Mouse (Mus musculus) heart, postnatal 0 days (tissue): Measurements from ENCODE around the gene Serpina1d. TPM values are rescaled to one million over a fixed set of nuclear protein-coding genes. Genes with fewer than 3 reads are reported as not detected.
"Not testable (repeated sequence)": the region's sequence is repeated elsewhere in the genome, so short reads cannot be mapped to it uniquely, and the experiment has no call there.

Source experiments
- ATAC-seq: fragments of 200-750 bp; cut with Nextera tagmentation; 2 replicates; pipeline ENCODE4 v1.8.0; 2017; ENCODE audit warnings: low read depth, moderate number of reproducible peaks, moderate library complexity; ENCODE audit not compliant: insufficient read depth
- DNase-seq: peaks from one replicate; pipeline ENCODE4 v3.0.0-alpha.2; 2016; ENCODE audit warnings: low spot score
- H3K27ac ChIP-seq: fragments of 300-500 bp; sonication (generic); 2 replicates; pipeline ENCODE4 v1.5.1; 2014; ENCODE audit warnings: low read depth, mild to moderate bottlenecking
- H3K27me3 ChIP-seq: fragments of 300-500 bp; sonication (generic); 2 replicates; pipeline ENCODE4 v1.6.1; 2014; ENCODE audit warnings: low read length, mixed read lengths; ENCODE audit not compliant: control insufficient read depth, insufficient read depth
- H3K36me3 ChIP-seq: fragments of 300-500 bp; sonication (generic); replicated peaks from 2 replicates; pipeline ENCODE4 v1.6.1; 2014; ENCODE audit warnings: low read length, mixed read lengths; ENCODE audit not compliant: control insufficient read depth, insufficient read depth
- H3K4me1 ChIP-seq: fragments of 300-500 bp; sonication (generic); 2 replicates; pipeline ENCODE4 v1.6.1; 2014; ENCODE audit warnings: antibody characterized with exemption; ENCODE audit not compliant: control insufficient read depth, insufficient read depth
- H3K4me2 ChIP-seq: fragments of 300-500 bp; sonication (generic); 2 replicates; pipeline ENCODE4 v1.6.1; 2014; ENCODE audit warnings: low read depth, mild to moderate bottlenecking, low read length, moderate library complexity
- H3K4me3 ChIP-seq: fragments of 300-500 bp; sonication (generic); 2 replicates; pipeline ENCODE4 v1.5.1; 2014; ENCODE audit warnings: low read depth, low read length
- H3K9ac ChIP-seq: fragments of 300-500 bp; sonication (generic); replicated peaks from 2 replicates; pipeline ENCODE4 v1.6.1; 2014; ENCODE audit warnings: low read depth, low read length, mixed read lengths
- H3K9me3 ChIP-seq: fragments of 300-500 bp; sonication (generic); replicated peaks from 2 replicates; pipeline ENCODE4 v1.6.1; 2016; ENCODE audit warnings: low read length; ENCODE audit not compliant: control insufficient read depth
- WGBS: fragments of 180-500 bp; shearing (Covaris S2); extraction: QIAGEN DNeasy Blood & Tissue Kit; methylation state at CpG from one replicate; pipeline ENCODE4 v1.1.7; 2014; 5-methylcytosine and 5-hydroxymethylcytosine counted together
- polyA plus RNA-seq: library from polyadenylated mRNA; unstranded; fragments of >200 nt; fragmentation: Nextera tagmentation; extraction: Ambion mirVana; gene quantifications from 2 replicates; pipeline ENCODE4 v1.2.1, GENCODE M21; 2015
- total RNA-seq: library from RNA; depleted of rRNA; stranded (reverse); fragments of >200 nt; gene quantifications from 2 replicates; pipeline ENCODE4 v1.2.3, GENCODE M21; 2014; ENCODE audit warnings: low replicate concordance; rRNA removed

Gene Serpina1d
- total RNA-seq (0.73 TPM in 1 of 2 replicates, not detected in the other), polyA plus RNA-seq (0.11 TPM in 1 of 2 replicates, not detected in the other)

DNA sequence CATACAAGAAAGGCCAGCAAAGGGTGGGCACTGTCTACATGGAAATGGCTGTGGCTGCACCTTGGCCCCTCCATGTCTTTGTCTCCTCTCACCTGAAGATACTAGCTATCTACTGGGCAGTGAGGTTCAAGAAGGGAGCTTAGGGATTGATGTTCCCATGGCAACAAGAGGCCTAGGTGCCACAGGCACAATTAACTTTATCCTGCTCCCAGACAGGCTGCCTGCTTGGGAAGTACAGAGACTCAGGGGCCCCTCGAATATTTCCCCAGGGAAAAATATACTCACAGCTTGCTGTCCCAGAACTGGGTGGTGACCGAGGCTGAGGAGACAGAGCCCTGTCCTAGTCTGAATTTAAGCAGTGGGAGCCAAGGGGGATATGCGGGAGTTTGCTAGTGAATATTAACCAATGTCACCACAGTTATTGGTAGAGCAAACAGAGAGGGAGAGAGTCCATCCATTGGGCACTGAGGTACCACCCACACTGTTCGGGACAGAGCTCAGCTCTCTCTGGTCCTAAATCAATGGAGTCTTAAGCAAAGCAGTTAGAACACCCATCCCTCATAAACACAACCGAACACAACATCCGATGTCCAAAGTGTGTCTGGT lies at the start of gene Serpina1d:
Gene Serpina1d (minus strand): TSS at position 347 of the 606 bp plus-strand sequence.
- not testable (repeated sequence) for ATAC-seq, H3K9ac ChIP-seq, H3K4me2 ChIP-seq, H3K27ac ChIP-seq, H3K4me1 ChIP-seq, DNase-seq, H3K9me3 ChIP-seq, H3K4me3 ChIP-seq, H3K27me3 ChIP-seq, H3K36me3 ChIP-seq
- 75% methylated on average over 6 of the region's 6 CpGs for WGBS

DNA sequence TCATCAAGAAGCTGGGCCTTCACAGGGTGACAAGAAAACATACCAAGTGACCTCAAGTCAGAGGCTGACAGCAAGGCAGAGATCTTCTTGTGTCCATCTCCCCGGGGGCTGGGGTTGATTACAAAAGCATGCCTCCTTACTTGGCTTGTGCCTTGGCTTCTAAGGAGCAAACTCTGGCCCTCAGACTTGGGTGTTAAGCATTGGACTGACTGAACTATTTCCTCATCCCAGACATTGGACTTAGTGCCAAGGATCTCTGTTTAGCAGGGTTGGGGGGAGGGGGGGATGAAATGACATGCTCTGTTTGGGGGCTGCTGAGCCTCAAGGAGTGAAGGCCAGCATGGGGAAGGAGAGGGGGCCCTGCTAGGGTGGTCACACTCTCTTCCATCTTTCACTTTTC lies 2.8 kb downstream of the Serpina1d start:
- WGBS, result 47% methylated on average over 1 of the region's 1 CpGs
- not testable (repeated sequence) for DNase-seq

DNA sequence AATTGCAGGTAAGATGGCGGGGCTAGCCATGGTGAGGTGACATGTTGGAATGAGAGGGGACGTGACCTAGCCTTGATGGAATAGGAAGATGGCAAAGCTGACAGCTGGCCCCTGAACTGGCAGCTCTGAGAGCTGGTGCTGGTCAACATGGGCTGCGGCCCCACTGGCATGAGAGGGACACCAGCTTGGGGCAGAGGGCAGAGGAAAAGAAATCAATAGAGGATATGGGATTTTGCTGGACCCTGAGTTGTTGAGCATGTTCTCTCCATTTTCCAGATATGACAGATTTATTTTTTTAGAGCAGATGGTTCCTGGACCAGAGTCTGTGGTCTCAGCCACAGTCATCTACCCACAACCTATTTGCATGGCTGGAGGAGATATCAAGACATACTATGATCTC lies 10.3 kb downstream of the Serpina1d start:
- not testable (repeated sequence) for H3K36me3 ChIP-seq, H3K4me2 ChIP-seq, H3K9me3 ChIP-seq, H3K27me3 ChIP-seq, H3K9ac ChIP-seq, H3K27ac ChIP-seq, ATAC-seq, H3K4me3 ChIP-seq, H3K4me1 ChIP-seq, DNase-seq
- WGBS, result 45% methylated on average over 3 of the region's 3 CpGs

More for the DNA sequence above, 2.8 kb downstream of the Serpina1d start:
- not testable (repeated sequence) for H3K4me3 ChIP-seq, H3K27ac ChIP-seq, H3K4me1 ChIP-seq, H3K9me3 ChIP-seq, H3K4me2 ChIP-seq, H3K9ac ChIP-seq, ATAC-seq, H3K27me3 ChIP-seq, H3K36me3 ChIP-seq

DNA sequence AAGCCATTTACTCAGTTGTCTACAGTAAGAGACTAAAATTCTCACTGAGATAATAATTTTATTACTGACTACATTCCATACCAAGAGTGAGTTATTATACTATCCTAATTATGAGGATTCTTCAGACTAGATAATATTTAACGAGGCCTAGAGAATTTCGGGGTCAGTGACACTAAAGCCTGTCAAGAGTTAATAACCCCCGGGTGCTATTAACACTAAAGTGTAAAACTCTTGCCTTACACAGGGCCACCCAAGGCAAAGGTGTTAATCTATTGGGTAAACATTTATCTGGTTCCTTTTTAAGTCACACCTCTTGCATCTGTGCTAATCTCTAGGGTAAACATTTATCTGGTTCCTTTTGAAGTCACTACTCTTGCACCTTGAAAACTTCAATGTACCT lies 13.1 kb downstream of the Serpina1d start:
- H3K27ac ChIP-seq, H3K36me3 ChIP-seq, H3K9me3 ChIP-seq, H3K27me3 ChIP-seq, H3K4me1 ChIP-seq, ATAC-seq, H3K4me2 ChIP-seq, H3K9ac ChIP-seq, H3K4me3 ChIP-seq, DNase-seq: not testable (repeated sequence)
- 66% methylated on average over 3 of the region's 3 CpGs for WGBS

DNA sequence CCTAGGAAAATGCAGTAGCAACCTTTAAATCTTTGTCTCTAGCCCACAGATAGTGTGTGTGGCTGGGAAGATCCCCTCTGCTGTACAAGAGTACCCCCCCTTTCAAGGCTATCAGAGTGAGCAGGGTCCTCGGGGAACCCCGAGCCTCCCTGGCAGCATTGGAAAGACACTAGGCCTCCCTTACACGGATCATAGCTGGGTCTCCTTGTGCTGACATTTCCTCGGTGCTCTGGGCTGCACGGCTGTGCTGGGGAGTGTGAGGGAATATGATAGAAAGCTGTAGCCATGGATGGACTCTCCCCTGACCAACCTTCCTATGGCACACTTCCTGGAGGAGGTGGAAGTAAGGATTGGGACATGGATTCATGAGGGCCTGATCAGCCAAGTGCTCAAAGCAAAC lies 27.4 kb downstream of the Serpina1d start:
- not testable (repeated sequence) for DNase-seq, H3K4me2 ChIP-seq, H3K27me3 ChIP-seq, ATAC-seq, H3K4me1 ChIP-seq, H3K4me3 ChIP-seq, H3K36me3 ChIP-seq, H3K9me3 ChIP-seq, H3K9ac ChIP-seq, H3K27ac ChIP-seq
- WGBS, result 73% methylated on average over 5 of the region's 5 CpGs

DNA sequence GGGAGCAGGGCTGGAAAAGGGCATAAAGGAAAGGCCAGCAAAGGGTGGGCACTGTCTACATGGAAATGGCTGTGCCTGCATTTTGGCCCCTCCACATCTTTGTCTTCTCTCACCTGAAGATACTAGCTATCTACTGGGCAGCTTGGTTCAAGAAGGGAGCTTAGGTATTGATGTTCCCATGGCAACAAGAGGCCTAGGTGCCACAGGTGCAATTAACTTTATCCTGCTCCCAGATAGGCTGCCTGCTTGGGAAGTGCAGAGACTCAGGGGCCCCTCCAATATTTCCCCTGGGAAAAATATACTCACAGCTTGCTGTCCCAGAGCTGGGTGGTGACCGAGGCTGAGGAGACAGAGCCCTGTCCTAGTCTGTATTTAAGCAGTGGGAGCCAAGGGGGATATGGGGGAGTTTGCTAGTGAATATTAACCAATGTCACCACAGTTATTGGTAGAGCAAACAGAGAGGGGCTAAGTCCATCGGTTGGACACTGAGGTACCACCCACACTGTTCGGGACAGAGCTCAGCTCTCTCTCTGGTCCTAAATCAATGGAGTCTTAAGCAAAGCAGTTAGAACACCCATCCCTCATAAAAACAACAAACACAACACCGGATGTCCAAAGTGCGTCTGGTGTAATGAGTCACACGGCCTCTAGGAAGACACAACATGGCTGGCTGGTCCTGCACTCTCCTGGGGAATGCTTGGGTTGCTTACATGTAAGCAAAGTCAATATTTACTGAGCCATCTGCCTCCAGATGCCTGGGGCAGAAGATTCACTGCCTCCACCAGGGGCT lies 35.4 kb downstream of the Serpina1d start:
- H3K27ac ChIP-seq, H3K36me3 ChIP-seq, H3K9ac ChIP-seq, H3K9me3 ChIP-seq, DNase-seq, H3K4me3 ChIP-seq, H3K27me3 ChIP-seq, ATAC-seq, H3K4me1 ChIP-seq, H3K4me2 ChIP-seq: not testable (repeated sequence)
- WGBS, result 82% methylated on average over 5 of the region's 6 CpGs

DNA sequence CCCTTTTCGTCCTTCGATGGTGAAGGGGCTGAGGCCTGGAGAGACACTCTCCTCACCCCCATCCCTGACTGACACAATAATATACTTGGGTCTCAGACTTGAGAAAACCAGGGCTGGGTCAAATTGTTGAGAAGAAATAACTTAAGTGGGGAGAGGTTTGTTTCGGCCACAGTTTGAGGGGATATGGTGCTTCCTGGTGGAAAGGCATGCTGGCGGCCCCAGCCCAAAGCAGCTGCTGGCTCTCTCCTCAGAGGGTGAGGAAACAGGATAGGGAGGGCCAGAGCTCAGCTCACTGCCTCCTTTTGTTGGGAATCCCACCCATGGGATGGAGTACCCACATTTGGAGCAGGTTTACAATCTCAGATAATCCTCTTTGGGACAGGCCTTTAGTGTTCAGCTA lies 37.8 kb downstream of the Serpina1d start:
- DNase-seq, H3K9ac ChIP-seq, H3K36me3 ChIP-seq, H3K4me2 ChIP-seq, H3K27me3 ChIP-seq, H3K27ac ChIP-seq, ATAC-seq, H3K9me3 ChIP-seq, H3K4me3 ChIP-seq, H3K4me1 ChIP-seq: not testable (repeated sequence)
- WGBS, result 72% methylated on average over 4 of the region's 4 CpGs

DNA sequence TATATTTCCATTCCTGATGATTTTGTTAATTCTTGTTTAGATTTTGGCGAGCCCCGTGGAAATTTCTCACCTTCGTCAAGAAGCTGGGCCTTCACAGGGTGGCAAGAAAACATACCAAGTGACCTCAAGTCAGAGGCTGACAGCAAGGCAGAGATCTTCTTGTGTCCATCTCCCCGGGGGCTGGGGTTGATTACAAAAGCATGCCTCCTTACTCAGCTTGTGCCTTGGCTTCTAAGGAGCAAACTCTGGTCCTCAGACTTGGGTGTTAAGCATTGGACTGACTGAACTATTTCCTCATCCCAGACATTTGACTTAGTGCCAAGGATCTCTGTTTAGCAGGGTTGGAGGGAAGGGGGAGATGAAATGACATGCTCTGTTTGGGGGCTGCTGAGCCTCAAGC lies 38.3 kb downstream of the Serpina1d start:
- WGBS, result 75% methylated on average over 4 of the region's 4 CpGs
- not testable (repeated sequence) for H3K27ac ChIP-seq, H3K36me3 ChIP-seq, H3K9ac ChIP-seq, ATAC-seq, H3K4me1 ChIP-seq, H3K27me3 ChIP-seq, H3K9me3 ChIP-seq, H3K4me2 ChIP-seq, DNase-seq, H3K4me3 ChIP-seq
